Mouse (Mus musculus): ENCODE data around the gene Sppl2c.

GRCm38 (mm10) chr11:104206573-104206972, 20.4 kb downstream of the Sppl2c start:
- TF ChIP-seq TAL1 (IDR thresholded peaks at IDR 0.05; ENCODE audit: low read length), result no peak
- TF ChIP-seq GATA1 (IDR thresholded peaks at IDR 0.05; ENCODE audit: low read length), result no peak
